Mouse (Mus musculus) thymus, adult 2 months (tissue): ENCODE measurements around the gene Shb.

Source experiments
- CTCF ChIP-seq: fragments of 200-500 bp; IDR thresholded peaks from 2 replicates; pipeline ENCODE4 v1.5.1; 2012; ENCODE audit warnings: mild to moderate bottlenecking, control low read depth, low read length, moderate library complexity, borderline replicate concordance; ENCODE audit not compliant: control insufficient read depth, poor library complexity, insufficient read depth; ENCODE audit errors: extremely low read depth
- POLR2A ChIP-seq: fragments of 200-500 bp; IDR thresholded peaks from 2 replicates; pipeline ENCODE4 v1.6.1; 2012; ENCODE audit warnings: mild to moderate bottlenecking, low read length, control low read depth, moderate library complexity; ENCODE audit not compliant: control insufficient read depth, poor library complexity, insufficient read depth; ENCODE audit errors: extremely low read depth

DNA sequence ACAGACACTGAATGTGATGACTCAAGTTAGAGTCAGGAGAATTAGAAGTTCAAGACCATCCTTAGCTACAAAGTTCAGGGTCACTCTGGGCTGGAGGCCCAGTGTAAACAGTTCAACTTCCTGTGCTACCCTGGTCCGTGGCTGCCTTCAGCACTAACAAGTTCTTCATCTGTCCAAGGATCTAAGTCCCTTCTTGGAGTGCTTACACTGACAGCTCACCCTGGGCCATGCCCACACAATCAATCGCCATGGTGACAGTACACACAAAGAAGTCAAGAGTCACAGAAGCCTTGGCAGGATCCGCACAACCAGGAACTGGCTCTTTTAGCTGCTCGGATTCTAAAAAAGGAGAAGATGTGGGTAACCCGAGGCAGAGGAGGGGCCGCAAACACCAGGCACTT lies 44.6 kb downstream of the Shb start:
- TF ChIP-seq CTCF (no peak), POLR2A (no peak)
